Mouse (Mus musculus) layer of hippocampus, adult 18-20 months (tissue): Measurements from ENCODE around the gene Olfr153. TPM values are rescaled to one million over a fixed set of nuclear protein-coding genes. Genes with fewer than 3 reads are reported as not detected.
"Not testable (repeated sequence)": the region's sequence is repeated elsewhere in the genome, so short reads cannot be mapped to it uniquely, and the experiment has no call there.

ENCODE experiments used
- DNase-seq, 2 experiments: peaks; one replicate each; pipeline ENCODE4 v3.0.0; 2022; ENCODE audit warnings: low spot score in 2 of 2
- long read RNA-seq: library from polyadenylated mRNA; stranded (forward); transcript quantifications from one replicate; pipeline ENCODE4 v2.0.0, GENCODE M21; 2021
- total RNA-seq, 2 experiments: library from RNA; stranded (reverse); gene quantifications; 2 replicates each; pipeline ENCODE4 v1.2.3; 2021

Olfr153 gene
- total RNA-seq, result not detected
- long read RNA-seq, result 0 reads

- DNase-seq, result no peak
These were observed at the start of gene Olfr153 for GRCm38 (mm10) chr2:87531496-87531895. Olfr153 (plus strand) TSS chr2:87531796.

GRCm38 (mm10) chr2:87482276-87482675 is 49.3 kb upstream of the Olfr153 start:
- DNase-seq, result no peak

GRCm38 (mm10) chr2:87496993-87497392 is 34.6 kb upstream of the Olfr153 start, which contains the start of gene Pramel7:
Pramel7 (minus strand) TSS chr2:87497093.
- DNase-seq, result not testable (repeated sequence)

GRCm38 (mm10) chr2:87506265-87506664 is 25.3 kb upstream of the Olfr153 start, which contains the start of gene Pramel6:
Pramel6 (plus strand) TSS chr2:87506565.
- DNase-seq, result no peak

GRCm38 (mm10) chr2:87515046-87515445 is 16.6 kb upstream of the Olfr153 start:
- DNase-seq, result no peak

- DNase-seq, result no peak
These were observed 16.0 kb upstream of the Olfr153 start for GRCm38 (mm10) chr2:87515457-87516060.

GRCm38 (mm10) chr2:87516581-87516980 is 15.0 kb upstream of the Olfr153 start:
- DNase-seq, result no peak

- DNase-seq, result no peak
These were observed 10.9 kb upstream of the Olfr153 start for GRCm38 (mm10) chr2:87520651-87521050.

GRCm38 (mm10) chr2:87525899-87526616 is 5.5 kb upstream of the Olfr153 start:
- peak; percentile 2 to 24 for DNase-seq

- DNase-seq, result no peak
These were observed 3.2 kb downstream of the Olfr153 start for GRCm38 (mm10) chr2:87534826-87535225.

- DNase-seq, result no peak
These were observed 13.8 kb downstream of the Olfr153 start, which contains the start of gene Olfr1128 for GRCm38 (mm10) chr2:87545442-87545841. Olfr1128 (minus strand) TSS chr2:87545542.

- DNase-seq, result not testable (repeated sequence)
These were observed 42.0 kb downstream of the Olfr153 start, which contains the start of gene Olfr1129 for GRCm38 (mm10) chr2:87573602-87574001. Olfr1129 (plus strand) TSS chr2:87573902.

Other genes starting within 250 kb of the Olfr153 start
- not detected for gene Olfr1118, start 224.2 kb upstream of the Olfr153 start, total RNA-seq
- not detected for gene Olfr1120, start 177.0 kb upstream of the Olfr153 start, total RNA-seq
- not detected for gene Olfr1121, start 161.9 kb upstream of the Olfr153 start, total RNA-seq
- not detected for gene Olfr1122, start 145.9 kb upstream of the Olfr153 start, total RNA-seq
- gene Olfr1123, start 115.2 kb upstream of the Olfr153 start, total RNA-seq, result not detected
- gene Olfr1124, start 101.5 kb upstream of the Olfr153 start, total RNA-seq, result not detected
- not detected for gene Olfr1126, start 77.8 kb upstream of the Olfr153 start, total RNA-seq
- gene Pramel7, start 34.7 kb upstream of the Olfr153 start, total RNA-seq, result not detected
- gene Pramel6, start 25.2 kb upstream of the Olfr153 start, total RNA-seq, result not detected
- not detected for gene Olfr1128, start 13.7 kb downstream of the Olfr153 start, total RNA-seq
- not detected for gene Olfr1129, start 42.1 kb downstream of the Olfr153 start, total RNA-seq
- not detected for gene Olfr1130, start 74.4 kb downstream of the Olfr153 start, total RNA-seq
- gene Olfr1131, start 95.3 kb downstream of the Olfr153 start, total RNA-seq, result not detected
- not detected for gene Olfr1132, start 105.7 kb downstream of the Olfr153 start, total RNA-seq
- gene Olfr1133, start 115.6 kb downstream of the Olfr153 start, total RNA-seq, result not detected
- gene Olfr1134, start 126.7 kb downstream of the Olfr153 start, total RNA-seq, result not detected
- not detected for gene Olfr1135, start 141.9 kb downstream of the Olfr153 start, total RNA-seq
- gene Olfr1136, start 162.2 kb downstream of the Olfr153 start, total RNA-seq, result not detected
- not detected for gene Olfr1137, start 181.4 kb downstream of the Olfr153 start, total RNA-seq
- gene Olfr1138, start 208.2 kb downstream of the Olfr153 start, total RNA-seq, result not detected
- not detected for gene Olfr1140, start 212.0 kb downstream of the Olfr153 start, total RNA-seq
- gene Olfr1141, start 222.2 kb downstream of the Olfr153 start, total RNA-seq, result not detected
- not detected for gene Olfr152, start 247.7 kb downstream of the Olfr153 start, total RNA-seq